Mouse (Mus musculus): Measurements from ENCODE around the gene Tbc1d14.

Tbc1d14 gene

DNA sequence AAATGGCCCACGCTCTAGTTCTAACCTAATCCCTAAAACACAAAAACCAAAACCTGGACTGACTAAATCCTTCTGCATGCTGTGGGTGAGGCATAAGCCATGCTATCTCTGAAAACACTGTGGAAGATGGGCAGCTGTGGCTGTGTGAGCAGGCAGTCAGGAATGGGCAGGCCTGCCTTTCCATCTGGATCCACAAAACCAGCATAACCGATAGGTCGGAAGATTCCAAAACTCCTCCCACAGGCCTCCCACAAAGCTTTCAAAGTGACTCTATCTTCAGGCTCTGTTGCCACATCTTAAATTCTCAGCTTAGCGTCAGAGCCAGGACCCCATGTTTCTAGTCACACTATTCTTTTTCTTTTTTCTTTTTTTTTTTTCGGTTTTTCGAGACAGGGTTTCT lies 99.2 kb downstream of the Tbc1d14 start:
- DNase-seq, result no peak

DNA sequence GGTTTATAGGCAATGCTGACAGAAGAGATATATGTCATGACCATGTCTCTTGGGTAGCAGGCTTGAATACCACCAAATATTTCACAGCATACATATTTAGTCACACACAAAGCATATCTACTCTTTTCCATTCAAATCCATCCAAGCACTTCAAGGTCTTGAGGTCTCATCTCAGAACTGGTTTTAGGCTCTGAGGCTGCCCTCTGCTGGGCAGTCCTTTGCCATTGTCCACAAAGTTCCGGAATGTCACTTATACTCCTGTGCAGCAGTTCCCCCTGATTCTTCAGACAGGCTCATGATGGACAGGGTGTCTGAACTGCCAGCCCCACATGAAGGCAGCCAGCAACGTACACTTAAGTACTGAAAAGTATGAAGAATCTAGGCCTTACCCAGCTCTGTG lies 103.9 kb downstream of the Tbc1d14 start:
- peak; percentile 51 to 57 for DNase-seq

DNA sequence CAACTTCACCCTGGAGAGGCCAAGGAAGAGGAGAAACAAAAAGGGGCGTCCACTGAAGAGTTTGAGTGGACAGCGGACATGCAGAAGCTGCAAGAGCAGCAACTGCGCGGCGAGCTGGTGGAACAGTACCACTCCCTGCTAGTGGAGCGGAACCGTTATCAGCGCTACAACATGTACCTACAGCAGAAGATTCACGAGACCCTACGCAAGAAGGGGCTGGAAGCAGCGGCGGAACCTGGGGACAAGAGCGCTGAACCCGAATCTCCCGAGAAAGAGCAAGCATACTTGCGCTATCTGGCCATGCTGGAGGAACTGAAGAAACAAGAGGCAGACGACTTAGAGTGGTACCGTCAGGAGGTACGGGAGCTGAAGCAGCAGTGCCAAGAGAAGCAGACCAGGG lies 107.8 kb downstream of the Tbc1d14 start:
- no peak for DNase-seq

GRCm38 (mm10) chr5:36484171-36484990 lies 108.7 kb downstream of the Tbc1d14 start, which contains the start of the genes Tada2b and Ccdc96:
Gene Tada2b (minus strand): TSS chr5:36484285.
Gene Ccdc96 (plus strand): TSS chr5:36484588.
- DNase-seq, result peak; percentile 97 to 98

- peak; percentile 64 to 70 for DNase-seq
These were observed 109.6 kb downstream of the Tbc1d14 start for GRCm38 (mm10) chr5:36483203-36484101.

DNA sequence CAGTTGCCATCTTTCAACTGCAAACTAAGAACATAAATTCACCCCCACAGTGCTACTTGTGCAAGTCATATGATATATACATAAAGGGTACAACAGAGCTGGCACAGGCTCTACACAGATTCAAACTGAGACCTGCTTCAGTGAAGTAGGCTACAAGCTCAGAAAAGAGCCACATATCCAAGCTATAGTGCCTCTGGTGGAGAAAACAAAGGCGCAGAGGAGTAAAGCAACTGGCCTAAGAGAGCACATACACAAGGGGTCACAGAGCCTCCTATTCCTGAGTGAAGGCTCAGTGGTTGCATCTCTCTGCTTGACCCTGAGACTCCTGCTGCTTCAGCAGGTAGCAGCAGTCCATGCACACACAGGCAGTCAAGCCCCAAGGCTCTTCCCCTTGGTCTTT lies 112.0 kb downstream of the Tbc1d14 start:
- no peak for DNase-seq

- no peak for DNase-seq
These were observed 112.7 kb downstream of the Tbc1d14 start for GRCm38 (mm10) chr5:36480398-36480797.

DNA sequence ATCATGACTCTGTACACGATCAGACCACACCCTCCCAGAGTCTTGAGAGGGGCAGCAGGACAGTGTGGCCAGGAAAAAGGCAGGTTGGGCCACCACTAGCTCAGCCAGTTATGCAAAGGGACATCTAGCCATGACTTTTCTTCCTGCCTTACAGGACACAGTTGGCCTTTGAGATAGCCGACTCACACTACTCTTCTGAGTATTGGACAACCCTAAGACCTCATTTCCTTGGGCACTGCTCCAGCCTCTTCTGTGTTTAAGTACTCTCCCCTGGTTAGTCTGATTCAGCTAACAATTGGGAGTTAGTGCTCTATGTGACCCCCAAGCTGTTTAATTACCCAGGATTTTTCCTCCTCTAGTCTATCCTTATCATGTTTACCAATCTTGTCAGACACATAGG lies 113.3 kb downstream of the Tbc1d14 start:
- DNase-seq, result no peak

DNA sequence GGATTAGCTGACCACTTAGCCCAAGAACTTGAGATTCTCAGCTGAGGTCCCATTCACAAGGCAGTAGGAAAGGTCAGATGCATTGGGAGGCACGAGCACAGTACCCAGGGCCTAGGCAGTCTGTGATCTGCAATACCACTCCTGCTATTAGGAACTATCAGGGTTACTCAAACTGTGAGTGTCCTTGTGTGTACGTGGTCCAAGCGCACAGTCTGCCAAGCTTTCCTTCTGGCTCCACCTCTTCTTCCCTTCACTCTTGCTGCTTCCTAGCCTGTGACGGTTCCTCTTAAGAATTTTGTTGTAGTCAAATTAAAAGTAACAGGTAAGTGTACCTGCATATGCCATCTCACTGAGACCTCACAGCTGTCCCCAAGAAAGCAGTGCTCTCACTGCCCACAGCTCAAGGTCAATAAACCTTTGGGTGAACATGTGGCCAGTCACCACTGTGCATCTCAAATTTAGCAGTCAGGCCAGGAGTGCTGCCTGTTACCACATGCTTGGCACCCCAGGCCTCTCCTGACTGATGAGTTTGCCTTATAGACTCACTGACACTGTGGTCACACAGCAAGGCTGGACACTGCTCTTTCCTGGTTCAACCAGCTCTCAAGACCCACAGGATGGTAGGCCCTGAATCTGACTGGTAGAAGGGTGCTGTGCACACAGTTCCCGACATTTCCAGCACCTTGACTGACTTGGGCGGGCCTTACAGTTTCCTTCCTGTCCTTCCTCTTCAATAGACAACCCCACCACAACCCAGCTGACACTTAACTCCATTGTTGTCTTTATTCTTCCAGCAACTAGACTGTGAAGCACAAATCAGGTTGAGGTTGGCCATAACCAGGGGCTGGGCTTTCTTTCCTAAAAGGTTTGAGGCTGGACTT lies 114.3 kb downstream of the Tbc1d14 start:
- no peak for DNase-seq

DNA sequence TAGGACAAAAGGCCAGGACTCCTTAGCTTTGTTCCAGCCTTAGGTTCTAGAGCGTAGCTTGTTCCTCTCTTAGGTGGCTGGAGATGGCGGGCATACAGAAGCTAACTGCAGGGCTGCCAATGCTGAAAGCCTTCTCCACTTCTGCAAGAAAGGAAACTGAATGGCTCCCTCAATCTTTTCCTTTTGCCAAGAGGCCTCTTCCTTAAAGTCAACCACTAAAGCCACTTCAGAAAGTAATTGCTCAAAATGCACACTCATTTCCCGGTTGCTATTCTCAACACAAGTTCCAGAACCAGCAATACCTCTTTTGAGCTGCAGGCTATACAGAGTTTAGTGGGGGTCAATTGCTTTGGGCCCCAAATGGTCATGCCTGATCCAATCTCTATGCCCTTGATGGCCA lies 115.6 kb downstream of the Tbc1d14 start:
- DNase-seq, result no peak

- DNase-seq, result peak; percentile 78 to 87
These were observed 118.8 kb downstream of the Tbc1d14 start for GRCm38 (mm10) chr5:36474283-36474682.

- DNase-seq, result no peak
These were observed 120.0 kb downstream of the Tbc1d14 start for GRCm38 (mm10) chr5:36472876-36473655.

GRCm38 (mm10) chr5:36471206-36471605 lies 121.9 kb downstream of the Tbc1d14 start:
- DNase-seq, result no peak

GRCm38 (mm10) chr5:36465889-36466288 lies 127.2 kb downstream of the Tbc1d14 start:
- no peak for DNase-seq

GRCm38 (mm10) chr5:36464709-36465661 lies 128.1 kb downstream of the Tbc1d14 start, which contains the start of gene Grpel1:
Gene Grpel1 (plus strand): TSS chr5:36464998.
- peak; percentile 97 to 98 for DNase-seq

- no peak for DNase-seq
These were observed 129.7 kb downstream of the Tbc1d14 start for GRCm38 (mm10) chr5:36463391-36463790.

DNA sequence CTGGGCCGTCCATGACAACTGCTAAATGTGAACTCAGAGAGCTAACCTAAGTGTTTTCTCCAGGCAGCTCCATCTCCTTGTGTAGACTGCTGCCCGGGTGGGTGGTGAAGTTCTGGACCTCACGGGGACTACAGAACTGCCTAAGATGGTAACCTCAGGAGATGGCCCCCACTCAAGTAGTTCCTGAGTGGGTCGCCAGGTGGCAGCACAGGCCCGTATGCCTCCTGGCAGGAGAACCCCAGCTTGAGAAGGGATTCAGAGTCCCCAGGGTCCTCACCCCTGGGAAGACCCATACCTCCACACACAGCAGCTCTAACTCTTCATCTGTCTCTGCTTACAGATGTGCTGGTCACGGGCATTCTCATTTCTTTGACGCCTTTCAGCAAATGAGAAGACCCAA lies 130.3 kb downstream of the Tbc1d14 start:
- DNase-seq, result peak; percentile 84 to 87

GRCm38 (mm10) chr5:36461231-36461630 lies 131.8 kb downstream of the Tbc1d14 start:
- DNase-seq, result no peak

DNA sequence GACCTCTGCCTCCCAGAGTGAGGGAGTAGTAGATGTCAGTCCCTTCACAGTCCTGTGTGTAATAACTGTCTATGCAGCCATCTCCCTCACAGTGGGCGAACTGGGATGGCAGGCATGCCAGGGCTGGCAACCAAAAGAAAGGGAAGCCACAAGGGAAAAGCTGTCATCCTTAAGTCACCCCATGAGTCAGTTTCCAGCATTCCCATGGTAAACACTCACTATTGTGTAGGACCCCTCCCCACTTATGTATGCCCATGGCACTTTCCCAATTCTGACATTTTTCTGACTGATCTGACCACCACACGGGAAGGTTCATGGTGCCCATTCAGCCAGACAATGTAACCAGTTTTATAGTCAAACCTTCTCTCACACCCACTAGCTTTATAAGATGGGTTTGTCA lies 132.4 kb downstream of the Tbc1d14 start:
- DNase-seq, result no peak

DNA sequence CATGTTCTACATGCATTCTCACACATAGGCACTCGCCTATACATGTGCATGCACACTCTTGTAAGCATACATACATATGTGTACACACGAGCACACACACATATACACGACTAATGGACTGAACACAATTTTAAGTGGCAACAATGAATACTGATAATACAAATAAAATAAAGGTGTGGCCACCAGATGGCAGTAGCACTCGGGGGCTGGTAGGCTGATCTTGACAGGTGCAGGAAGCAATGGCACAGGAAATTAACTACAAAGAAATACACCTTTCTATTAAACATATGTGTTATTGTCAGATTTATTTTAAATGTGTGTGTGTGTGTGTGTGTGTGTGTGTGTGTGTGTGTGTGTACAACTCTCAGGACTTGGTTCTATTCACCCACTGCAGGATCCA lies 134.2 kb downstream of the Tbc1d14 start:
- DNase-seq, result peak; percentile 72 to 77
